Mouse (Mus musculus): ENCODE results near the gene Mblac1. TPM values are rescaled to one million over a fixed set of nuclear protein-coding genes. Genes with fewer than 3 reads are reported as not detected.

Gene Mblac1
- polyA plus RNA-seq (2012; rRNA removed) = 5.3 and 5.8 TPM in 2 replicates

GRCm38 (mm10) chr5:138193771-138194727, at the start of gene Mblac1:
TSS of gene Mblac1 (plus strand) at chr5:138194314.
- DNase-seq (ENCODE audit: low spot score) = peak; percentile 75

- no peak for DNase-seq (ENCODE audit: low spot score)
Measured at GRCm38 (mm10) chr5:138154390-138154789, 39.7 kb upstream of the Mblac1 start.

- DNase-seq (ENCODE audit: low spot score) = peak; percentile 67
Measured at GRCm38 (mm10) chr5:138155443-138155976, 38.6 kb upstream of the Mblac1 start, which contains the start of gene Zfp113. TSS of gene Zfp113 (minus strand) at chr5:138155744.

- DNase-seq (ENCODE audit: low spot score) = no peak
Measured at GRCm38 (mm10) chr5:138160224-138160762, 33.8 kb upstream of the Mblac1 start.

- DNase-seq (ENCODE audit: low spot score) = peak; percentile 94
Measured at GRCm38 (mm10) chr5:138160842-138161665, 33.1 kb upstream of the Mblac1 start, which contains the start of gene Cops6. TSS of gene Cops6 (plus strand) at chr5:138161071.

- no peak for DNase-seq (ENCODE audit: low spot score)
Measured at GRCm38 (mm10) chr5:138163046-138163445, 31.1 kb upstream of the Mblac1 start.

- no peak for DNase-seq (ENCODE audit: low spot score)
Measured at GRCm38 (mm10) chr5:138163610-138164009, 30.5 kb upstream of the Mblac1 start.

- no peak for DNase-seq (ENCODE audit: low spot score)
Measured at GRCm38 (mm10) chr5:138165594-138165993, 28.5 kb upstream of the Mblac1 start.

- peak; percentile 91 for DNase-seq (ENCODE audit: low spot score)
Measured at GRCm38 (mm10) chr5:138170936-138171561, 23.1 kb upstream of the Mblac1 start.

- DNase-seq (ENCODE audit: low spot score) = peak; percentile 83
Measured at GRCm38 (mm10) chr5:138171695-138172491, 22.2 kb upstream of the Mblac1 start, which contains the start of the genes Ap4m1 and Mcm7. TSS of gene Ap4m1 (plus strand) at chr5:138172002. TSS of gene Mcm7 (minus strand) at chr5:138172422.

GRCm38 (mm10) chr5:138173217-138173616, 20.9 kb upstream of the Mblac1 start:
- DNase-seq (ENCODE audit: low spot score) = no peak

- peak; percentile 72 for DNase-seq (ENCODE audit: low spot score)
Measured at GRCm38 (mm10) chr5:138186950-138187638, 7.0 kb upstream of the Mblac1 start, which contains the start of the genes Taf6 and Cnpy4. TSS of gene Taf6 (minus strand) at chr5:138187451. TSS of gene Cnpy4 (plus strand) at chr5:138187485.

- DNase-seq (ENCODE audit: low spot score) = no peak
Measured at GRCm38 (mm10) chr5:138187661-138188306, 6.3 kb upstream of the Mblac1 start.

GRCm38 (mm10) chr5:138194755-138195345, 736 bp downstream of the Mblac1 start:
- no peak for DNase-seq (ENCODE audit: low spot score)

GRCm38 (mm10) chr5:138195463-138195862, 1.3 kb downstream of the Mblac1 start:
- DNase-seq (ENCODE audit: low spot score) = no peak

GRCm38 (mm10) chr5:138199576-138199975, 5.5 kb downstream of the Mblac1 start:
- DNase-seq (ENCODE audit: low spot score) = no peak

- no peak for DNase-seq (ENCODE audit: low spot score)
Measured at GRCm38 (mm10) chr5:138202086-138202485, 8.0 kb downstream of the Mblac1 start.

- no peak for DNase-seq (ENCODE audit: low spot score)
Measured at GRCm38 (mm10) chr5:138207253-138207652, 13.1 kb downstream of the Mblac1 start.
